Mouse (Mus musculus): ENCODE measurements around the gene Calm3. TPM values are rescaled to one million over a fixed set of nuclear protein-coding genes. Genes with fewer than 3 reads are reported as not detected.

The Calm3 gene
- 134 and 136 TPM in 2 replicates for polyA plus RNA-seq (2015; fragmentation: Nextera tagmentation; extraction: Ambion mirVana)

DNA sequence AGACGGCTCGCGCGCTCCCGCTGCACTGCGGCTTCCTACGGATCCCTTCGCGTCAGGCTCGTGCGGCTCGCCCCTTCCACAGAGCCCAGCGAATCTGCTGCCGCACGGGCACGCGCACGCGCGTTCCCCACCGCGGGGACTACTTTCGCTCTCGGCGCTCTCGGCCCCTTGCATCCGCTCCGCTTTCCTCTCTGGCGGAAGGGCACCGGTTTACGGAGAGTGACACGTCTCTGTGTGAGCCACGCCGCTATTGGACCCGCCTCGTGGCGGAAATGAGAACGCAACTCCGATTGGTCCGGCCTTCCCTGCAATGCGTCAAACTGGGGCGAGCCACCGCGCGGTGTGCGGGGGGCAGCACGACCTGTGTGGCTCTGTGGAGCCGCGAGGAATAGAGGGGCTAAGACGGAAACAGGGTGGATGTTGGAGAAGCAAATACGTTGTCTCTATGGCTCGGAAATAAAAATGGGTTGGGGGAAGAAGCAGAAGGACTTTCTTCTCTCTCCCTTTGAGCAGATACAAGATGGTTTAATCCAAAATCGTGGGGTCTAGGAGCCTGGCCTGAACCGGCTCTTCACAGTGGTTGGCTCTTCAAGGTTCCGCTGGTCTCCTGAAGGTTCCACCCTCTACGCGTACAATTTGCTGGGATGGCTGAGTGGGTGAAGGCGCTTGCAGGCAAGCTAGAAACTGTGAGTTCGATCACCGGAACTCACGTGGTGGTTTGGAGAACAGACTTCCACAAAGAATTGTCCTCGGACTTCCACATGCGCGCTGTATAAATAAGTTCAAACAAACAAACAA is at the start of gene Calm3:
TSS of gene Calm3 (minus strand) at position 78 of the 798 bp plus-strand sequence.
- Histone ChIP-seq H3K9me3 (replicated peaks; ENCODE audit: low read length) (no peaks in the 10 kb centered on the region), H3K4me2 (ENCODE audit: low read length) (peak within 1 kb of the TSS; percentile 94), H3K36me3 (ENCODE audit: insufficient read depth, low read length) (peaks cover 8% of the 10 kb centered on the region; the same call in 1 of the 2 replicates), H3K4me3 (replicated peaks; ENCODE audit: low read depth, low read length) (peak within 1 kb of the TSS; percentile 94), H3K27me3 (ENCODE audit: insufficient read depth, low read length) (no peaks in the 10 kb centered on the region), H3K27ac (peak within 1 kb of the TSS; percentile 97), H3K9ac (ENCODE audit: low read depth, low read length) (peak within 1 kb of the TSS; percentile 96), H3K4me1 (replicated peaks; ENCODE audit: insufficient read depth, low read length) (peaks cover 23% of the 10 kb centered on the region)
- WGBS: 2% methylated on average over 64 of the region's 64 CpGs
- DNase-seq (ENCODE audit: low spot score): peak; percentile 99
- TF ChIP-seq CTCF (IDR thresholded peaks at IDR 0.05; ENCODE audit: low read depth): peak; percentile 23; the same call in 1 of the 2 replicates
- peak; percentile 94 for ATAC-seq (replicated peaks; ENCODE audit: low FRiP score, low read depth)

DNA sequence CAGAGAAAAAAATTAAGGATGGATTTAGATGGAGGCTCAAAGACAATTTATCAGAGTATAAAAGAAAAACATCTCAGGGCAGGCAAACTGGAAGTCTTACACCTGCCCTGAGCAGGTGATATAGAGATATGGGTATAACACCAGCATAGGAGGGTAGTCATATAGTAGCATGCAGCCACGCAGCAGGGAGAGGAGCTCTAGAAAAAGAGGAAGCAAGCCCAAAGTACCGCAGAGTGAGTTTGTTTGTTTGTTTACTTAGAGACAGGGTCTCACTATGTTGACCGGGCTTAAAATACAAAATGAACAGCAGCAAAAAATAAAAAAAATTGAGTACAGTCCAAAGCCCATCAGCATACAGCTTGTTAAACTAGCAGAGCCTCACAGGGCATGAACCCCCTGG is 47.2 kb upstream of the Calm3 start:
- no peak for DNase-seq (ENCODE audit: low spot score)
- ATAC-seq (replicated peaks; ENCODE audit: low FRiP score, low read depth): no peak
- Histone ChIP-seq H3K4me3 (replicated peaks; ENCODE audit: low read depth, low read length) (no peak overlapping the region), H3K27ac (no peak overlapping the region), H3K36me3 (ENCODE audit: insufficient read depth, low read length) (no peaks in the 10 kb centered on the region), H3K9ac (ENCODE audit: low read depth, low read length) (no peak overlapping the region), H3K4me1 (replicated peaks; ENCODE audit: insufficient read depth, low read length) (no peaks in the 10 kb centered on the region), H3K9me3 (replicated peaks; ENCODE audit: low read length) (no peaks in the 10 kb centered on the region), H3K4me2 (ENCODE audit: low read length) (no peak overlapping the region), H3K27me3 (ENCODE audit: insufficient read depth, low read length) (no peaks in the 10 kb centered on the region)
- 70% methylated on average over 3 of the region's 3 CpGs for WGBS
- TF ChIP-seq CTCF (IDR thresholded peaks at IDR 0.05; ENCODE audit: low read depth): no peak

DNA sequence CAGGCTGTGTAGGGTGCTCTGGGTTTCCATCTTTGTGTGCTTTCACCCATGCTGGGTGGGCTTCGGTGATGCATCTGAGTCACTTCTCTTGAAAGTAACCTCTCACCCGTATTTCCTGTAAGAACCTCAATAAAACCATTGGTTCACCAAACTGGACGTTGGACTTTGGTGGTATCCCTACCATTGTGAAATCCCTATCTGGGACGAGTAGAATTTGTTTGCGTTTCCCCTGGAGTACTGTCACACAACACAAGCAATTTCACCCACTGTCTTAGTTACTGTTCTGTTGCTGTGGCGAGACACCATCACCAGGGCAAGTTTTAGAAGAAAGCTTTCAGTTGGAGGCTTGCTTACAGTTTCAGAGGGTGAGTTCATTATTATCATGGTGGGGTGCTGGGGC is 44.5 kb upstream of the Calm3 start:
- no peak for TF ChIP-seq CTCF (IDR thresholded peaks at IDR 0.05; ENCODE audit: low read depth)
- no peak overlapping the region for H3K9ac ChIP-seq (ENCODE audit: low read depth, low read length)
- H3K4me1 ChIP-seq (replicated peaks; ENCODE audit: insufficient read depth, low read length): no peaks in the 10 kb centered on the region
- H3K27ac ChIP-seq: no peak overlapping the region
- no peaks in the 10 kb centered on the region for H3K9me3 ChIP-seq (replicated peaks; ENCODE audit: low read length)
- H3K4me3 ChIP-seq (replicated peaks; ENCODE audit: low read depth, low read length): no peak overlapping the region
- ATAC-seq (replicated peaks; ENCODE audit: low FRiP score, low read depth): no peak
- WGBS: 79% methylated on average over 6 of the region's 6 CpGs
- no peak overlapping the region for H3K4me2 ChIP-seq (ENCODE audit: low read length)
- no peaks in the 10 kb centered on the region for H3K27me3 ChIP-seq (ENCODE audit: insufficient read depth, low read length)
- H3K36me3 ChIP-seq (ENCODE audit: insufficient read depth, low read length): no peaks in the 10 kb centered on the region
- DNase-seq (ENCODE audit: low spot score): no peak

DNA sequence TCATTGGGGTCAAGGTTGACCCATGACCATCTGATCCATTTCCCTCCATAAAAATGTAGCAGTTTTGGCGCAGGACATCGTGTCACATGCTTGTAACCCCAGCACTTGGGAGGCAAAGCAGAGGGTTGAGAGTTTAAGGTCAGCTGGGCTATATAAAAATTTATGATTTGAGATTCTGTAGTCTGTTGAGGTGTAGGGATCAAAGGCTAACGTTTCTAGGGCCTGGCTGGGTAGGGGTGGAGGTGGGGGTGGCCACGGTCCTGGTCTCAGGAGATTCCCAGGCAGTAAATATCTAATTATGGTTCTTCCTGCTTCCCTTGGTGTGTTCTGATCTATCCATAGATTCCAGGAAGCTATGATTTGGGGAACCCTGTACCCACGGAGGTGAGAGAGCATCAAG is 37.8 kb upstream of the Calm3 start:
- Histone ChIP-seq H3K27ac (no peak overlapping the region), H3K9ac (ENCODE audit: low read depth, low read length) (no peak overlapping the region), H3K4me3 (replicated peaks; ENCODE audit: low read depth, low read length) (no peak overlapping the region), H3K4me2 (ENCODE audit: low read length) (no peak overlapping the region), H3K4me1 (replicated peaks; ENCODE audit: insufficient read depth, low read length) (no peaks in the 10 kb centered on the region), H3K36me3 (ENCODE audit: insufficient read depth, low read length) (no peaks in the 10 kb centered on the region), H3K9me3 (replicated peaks; ENCODE audit: low read length) (no peaks in the 10 kb centered on the region), H3K27me3 (ENCODE audit: insufficient read depth, low read length) (no peaks in the 10 kb centered on the region)
- no peak for TF ChIP-seq CTCF (IDR thresholded peaks at IDR 0.05; ENCODE audit: low read depth)
- no peak for DNase-seq (ENCODE audit: low spot score)
- WGBS: 58% methylated on average over 5 of the region's 5 CpGs
- no peak for ATAC-seq (replicated peaks; ENCODE audit: low FRiP score, low read depth)

DNA sequence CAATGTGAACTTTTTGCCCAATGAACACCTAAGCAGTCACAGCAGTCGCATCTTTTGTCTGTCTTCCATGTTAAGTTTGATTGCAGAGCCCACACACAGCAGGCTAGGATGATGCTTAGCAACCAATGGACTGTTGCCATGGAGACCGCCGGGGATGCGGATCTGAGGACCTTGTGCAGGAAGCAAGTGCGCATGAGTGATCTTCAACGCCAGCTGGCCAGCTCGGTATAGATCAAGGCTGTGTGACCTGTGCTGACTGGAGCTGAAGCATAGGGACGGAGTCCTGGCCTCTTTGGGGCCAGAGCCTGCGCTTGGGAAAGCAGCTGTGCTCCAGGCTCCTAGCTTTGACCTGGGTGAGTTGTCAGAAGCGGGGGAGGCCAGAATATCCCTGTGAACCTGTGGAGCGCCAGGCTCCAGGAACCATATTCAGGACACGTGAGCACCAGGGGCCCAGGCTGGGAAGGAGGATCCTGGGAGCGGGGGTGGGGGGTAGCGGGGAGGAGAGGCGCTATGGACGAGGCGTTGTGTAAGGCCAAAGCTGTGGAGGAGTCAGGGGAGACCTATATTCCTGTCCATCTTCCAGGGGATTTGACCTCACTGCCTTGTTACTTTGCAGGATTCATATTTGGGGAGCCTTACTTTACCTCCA is 35.7 kb upstream of the Calm3 start, which contains the start of gene Pnmal1:
TSS of gene Pnmal1 (plus strand) at position 141 of the 649 bp plus-strand sequence.
- H3K27ac ChIP-seq: no peak within 1 kb of the TSS
- no peaks in the 10 kb centered on the region for H3K36me3 ChIP-seq (ENCODE audit: insufficient read depth, low read length)
- H3K4me2 ChIP-seq (ENCODE audit: low read length): no peak within 1 kb of the TSS
- DNase-seq (ENCODE audit: low spot score): peak; percentile 75
- H3K27me3 ChIP-seq (ENCODE audit: insufficient read depth, low read length): no peaks in the 10 kb centered on the region
- H3K9ac ChIP-seq (ENCODE audit: low read depth, low read length): no peak within 1 kb of the TSS
- ATAC-seq (replicated peaks; ENCODE audit: low FRiP score, low read depth): peak; percentile 74
- H3K4me1 ChIP-seq (replicated peaks; ENCODE audit: insufficient read depth, low read length): no peaks in the 10 kb centered on the region
- no peak for TF ChIP-seq CTCF (IDR thresholded peaks at IDR 0.05; ENCODE audit: low read depth)
- 12% methylated on average over 17 of the region's 17 CpGs for WGBS
- no peak within 1 kb of the TSS for H3K4me3 ChIP-seq (replicated peaks; ENCODE audit: low read depth, low read length)
- H3K9me3 ChIP-seq (replicated peaks; ENCODE audit: low read length): no peaks in the 10 kb centered on the region

DNA sequence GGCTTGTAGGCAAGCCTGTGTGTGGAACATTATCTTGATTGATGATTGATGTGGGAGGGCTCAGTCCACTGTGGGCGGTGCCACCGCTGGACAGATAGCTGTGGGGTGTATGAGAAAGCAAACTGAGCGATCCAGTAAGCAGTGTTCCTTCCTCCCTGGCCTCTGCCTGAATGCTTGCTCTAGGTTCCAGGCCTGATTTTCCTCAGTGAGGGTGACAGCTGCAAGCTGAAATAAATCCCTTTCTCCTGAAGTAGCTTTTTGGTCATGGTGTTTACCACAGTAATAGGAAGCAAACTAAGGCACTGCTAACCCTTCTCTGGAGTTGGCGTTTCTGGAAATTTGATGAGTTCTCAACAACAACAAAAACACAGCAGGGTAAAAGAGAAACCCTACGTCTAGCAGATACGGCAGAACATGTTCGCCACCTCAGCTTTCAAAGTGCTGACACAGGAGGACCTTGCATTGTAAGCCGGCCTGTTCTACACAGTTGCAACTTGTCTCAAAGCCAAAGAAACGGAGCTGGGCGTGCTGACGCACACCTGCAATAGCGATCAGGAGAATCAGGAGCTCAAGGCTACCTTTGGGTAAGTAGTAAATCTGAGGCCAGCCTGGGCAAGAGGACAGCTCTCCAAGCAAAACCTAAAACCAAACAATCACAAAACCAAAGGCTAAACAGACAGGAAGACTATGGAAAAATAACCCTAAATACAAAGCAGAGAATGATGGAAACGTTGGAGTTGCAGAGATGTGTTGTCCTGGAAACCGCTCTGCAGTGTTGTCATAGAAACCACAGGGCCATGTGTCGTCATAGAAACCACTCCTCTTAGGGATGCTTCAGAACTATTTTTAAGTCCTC is 32.7 kb upstream of the Calm3 start:
- H3K4me1 ChIP-seq (replicated peaks; ENCODE audit: insufficient read depth, low read length): no peaks in the 10 kb centered on the region
- DNase-seq (ENCODE audit: low spot score) (no peak), ATAC-seq (replicated peaks; ENCODE audit: low FRiP score, low read depth) (no peak)
- WGBS: 56% methylated on average over 15 of the region's 15 CpGs
- H3K36me3 ChIP-seq (ENCODE audit: insufficient read depth, low read length): no peaks in the 10 kb centered on the region
- no peaks in the 10 kb centered on the region for H3K9me3 ChIP-seq (replicated peaks; ENCODE audit: low read length)
- H3K27me3 ChIP-seq (ENCODE audit: insufficient read depth, low read length): no peaks in the 10 kb centered on the region
- no peak for TF ChIP-seq CTCF (IDR thresholded peaks at IDR 0.05; ENCODE audit: low read depth)
- no peak overlapping the region for H3K4me3 ChIP-seq (replicated peaks; ENCODE audit: low read depth, low read length)
- no peak overlapping the region for H3K9ac ChIP-seq (ENCODE audit: low read depth, low read length)
- H3K4me2 ChIP-seq (ENCODE audit: low read length): no peak overlapping the region
- no peak overlapping the region for H3K27ac ChIP-seq
